8 mouse cellular contexts compared by ENCODE assay signal in genomic region chr7:15945721-15946536, GRCm38 (mm10). TPM values are rescaled to one million over a fixed set of nuclear protein-coding genes. Genes with fewer than 3 reads are reported as not detected.
DNase-seq lines count a peak whose midpoint lies in the region; ATAC-seq lines count a peak whose summit lies in the region.

Nop53 (minus strand) TSS chr7:15946074.

- ATAC-seq in common myeloid progenitor, adult 5-6 weeks (replicated peaks; ENCODE audit: low read depth, poor library complexity, severe bottlenecking), result peak; percentile 71

- peaks cover 80% of the 10 kb centered on the region for H3K4me1 ChIP-seq in megakaryocyte, embryonic 14.5 days

- H3K36me3 ChIP-seq in megakaryocyte, embryonic 14.5 days (replicated peaks; ENCODE audit: low read length), result peaks cover 38% of the 10 kb centered on the region

- H3K4me3 ChIP-seq in megakaryocyte, embryonic 14.5 days (replicated peaks), result peak within 1 kb of the TSS; percentile 95

- peaks cover 25% of the 10 kb centered on the region for H3K27me3 ChIP-seq in megakaryocyte, embryonic 14.5 days (replicated peaks)

- peak; percentile 97 for DNase-seq in ZHBTc4 (ENCODE audit: low read depth, low spot score)
- DNase-seq in gastrocnemius, adult 8-10 months (ENCODE audit: low spot score in 2 of 2), result peak; percentile 91 to 93
- peak; percentile 99 for DNase-seq in hindlimb bud, embryonic 11.5 days (ENCODE audit: extremely low spot score, low read depth, low spot score)
- DNase-seq in left cerebral cortex, adult 8-10 months (ENCODE audit: low spot score in 2 of 2), result peak; percentile 93 to 96
- DNase-seq in right cerebral cortex, postnatal 10 days (ENCODE audit: low spot score in 2 of 2), result peak; percentile 94 to 97
- peak; percentile 89 for DNase-seq in urinary bladder, postnatal 25 days (ENCODE audit: low spot score)

- H3K9me3 ChIP-seq in megakaryocyte, embryonic 14.5 days, result no peaks in the 10 kb centered on the region

RNA-seq across cellular contexts. Expression of gene Nop53, which starts in this region (rescaled TPM):
- total RNA-seq in common myeloid progenitor, adult 5-6 weeks (2017), result 458 and 478 TPM in 2 replicates
- total RNA-seq in gastrocnemius, adult 8-10 months (2022), result 10 to 100 TPM; 76.2 to 96.3 (median 82.3) TPM
- total RNA-seq in left cerebral cortex, adult 8-10 months (2022), result 100 to 1,000 TPM; 114 to 149 (median 128) TPM
- 159 and 504 TPM in 2 replicates for polyA plus RNA-seq in megakaryocyte, embryonic 14.5 days (2012; ENCODE audit: insufficient read depth, low replicate concordance)

Comparison
In these comparisons a context has a peak if more than half of its experiments do, and no peak if none do; other contexts are left out.
1. Peak in every context shown above with its lines: DNase-seq, ATAC-seq and H3K4me3 ChIP-seq.